Mouse (Mus musculus) spleen, adult 2 months (tissue): ENCODE measurements at regions not wholly inside any gene's neighbourhood (a gene's known extent, or its start where the extent isn't known, plus 50 kb on each side); places are given as distances from the start of the nearest gene placed in this dataset.

Source experiments
- CTCF ChIP-seq: fragments of 200-500 bp; IDR thresholded peaks from 2 replicates; pipeline ENCODE4 v1.5.1; 2011; ENCODE audit warnings: mild to moderate bottlenecking, inconsistent platforms; ENCODE audit not compliant: insufficient read depth, insufficient read length, insufficient replicate concordance; ENCODE audit errors: extremely low read depth
- POLR2A ChIP-seq: fragments of 200-500 bp; IDR thresholded peaks from 2 replicates; pipeline ENCODE4 v1.6.1; 2011; ENCODE audit warnings: low read depth, low read length, inconsistent platforms

GRCm38 (mm10) chr12:77715506-77715905 lies 477.6 kb downstream of the Fut8 start:
- TF ChIP-seq CTCF (no peak), POLR2A (no peak)
